ENCODE assay signal across 8 mouse cellular contexts in the genomic region with DNA sequence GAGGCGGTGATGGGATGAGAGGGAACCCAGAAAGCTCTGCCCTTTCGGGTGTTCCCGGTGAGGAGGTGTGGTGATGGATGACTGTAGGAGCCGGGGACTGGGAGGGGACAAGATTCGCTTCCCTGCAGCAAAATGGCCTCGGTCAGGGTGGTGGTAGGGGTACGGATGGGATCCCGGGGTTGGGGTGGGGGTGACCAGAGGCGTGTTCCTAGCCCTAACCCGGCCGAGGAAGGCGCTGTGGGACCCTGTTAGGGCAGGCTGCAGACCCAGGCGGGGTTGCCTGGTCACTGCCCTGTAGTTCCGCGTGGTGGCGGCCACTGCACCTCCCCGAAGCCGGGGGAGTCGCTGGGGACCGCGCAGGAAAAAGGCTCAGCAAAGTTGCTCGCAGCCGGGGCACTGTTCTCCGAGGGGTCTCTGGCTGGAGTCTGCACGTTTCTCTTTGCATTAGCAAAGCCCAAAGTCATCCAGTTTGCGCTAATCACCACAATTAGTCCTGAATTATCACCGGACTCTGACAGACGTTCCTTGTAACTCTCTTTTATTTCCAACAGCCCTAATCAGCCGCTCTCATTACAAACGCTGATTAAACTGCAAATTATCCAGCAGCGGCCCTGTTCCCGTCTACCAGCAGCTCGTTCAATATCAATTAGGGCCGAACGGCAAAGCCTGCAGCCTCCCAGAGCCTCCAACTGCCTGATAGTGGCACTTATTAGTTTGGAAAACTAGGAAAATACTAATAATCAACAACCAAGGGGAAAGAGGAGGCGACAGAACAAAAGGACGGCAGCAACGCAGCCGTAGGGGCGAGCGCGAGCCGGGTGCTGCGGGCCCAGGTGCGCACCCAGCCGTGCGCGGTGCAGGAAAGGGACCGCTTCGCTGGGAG.
DNase-seq lines count a peak whose midpoint lies in the region; ATAC-seq lines count a peak whose summit lies in the region.

No protein-coding gene starts in this region.

- no peaks in the 10 kb centered on the region for H3K9me3 ChIP-seq in embryonic facial prominence, embryonic 14.5 days (ENCODE audit: control insufficient read depth, low read length)
- H3K9me3 ChIP-seq in hindbrain, embryonic 10.5 days: no peaks in the 10 kb centered on the region

- H3K27ac ChIP-seq in embryonic facial prominence, embryonic 14.5 days (replicated peaks; ENCODE audit: low read depth, low read length): no peak overlapping the region
- H3K27ac ChIP-seq in hindbrain, embryonic 10.5 days: peak overlapping the region; percentile 3; the same call in 1 of the 2 replicates

- WGBS in embryonic facial prominence, embryonic 14.5 days: 1% methylated on average over 38 of the region's 50 CpGs
- under 1% methylated on average over 50 of the region's 50 CpGs for WGBS in hindbrain, embryonic 10.5 days

- peaks cover 91% of the 10 kb centered on the region for H3K27me3 ChIP-seq in embryonic facial prominence, embryonic 14.5 days (replicated peaks; ENCODE audit: control insufficient read depth, insufficient read depth, low read length)
- H3K27me3 ChIP-seq in hindbrain, embryonic 10.5 days (ENCODE audit: insufficient read depth, poor library complexity, severe bottlenecking): peaks cover 100% of the 10 kb centered on the region

- H3K36me3 ChIP-seq in embryonic facial prominence, embryonic 14.5 days (ENCODE audit: control insufficient read depth, insufficient read depth, low read length): no peaks in the 10 kb centered on the region
- H3K36me3 ChIP-seq in hindbrain, embryonic 10.5 days: no peaks in the 10 kb centered on the region

- H3K4me1 ChIP-seq in embryonic facial prominence, embryonic 14.5 days (ENCODE audit: control insufficient read depth, insufficient read depth, low read length): peaks cover 6% of the 10 kb centered on the region; the same call in 1 of the 2 replicates
- peaks cover 35% of the 10 kb centered on the region for H3K4me1 ChIP-seq in hindbrain, embryonic 10.5 days (replicated peaks)

- peak overlapping the region; percentile 25 for H3K4me3 ChIP-seq in embryonic facial prominence, embryonic 14.5 days (ENCODE audit: low read depth, low read length)
- H3K4me3 ChIP-seq in hindbrain, embryonic 10.5 days: peak overlapping the region; percentile 36

- no peak overlapping the region for H3K9ac ChIP-seq in embryonic facial prominence, embryonic 14.5 days (ENCODE audit: low read depth, low read length)

- H3K4me2 ChIP-seq in embryonic facial prominence, embryonic 14.5 days (ENCODE audit: low read depth, low read length): peak overlapping the region; percentile 49

- peak; percentile 63; the same call in 1 of the 2 replicates for ATAC-seq in embryonic facial prominence, embryonic 14.5 days (ENCODE audit: low read depth)

- peak; percentile 4 to 7 for DNase-seq in right cerebral cortex, adult 2 months (ENCODE audit: low spot score in 2 of 2)
- no peak for DNase-seq in right cerebral cortex, postnatal 25 days
- no peak for DNase-seq in embryonic facial prominence, embryonic 14.5 days (ENCODE audit: low spot score)
- DNase-seq in hindbrain, embryonic 10.5 days (ENCODE audit: low spot score): peak; percentile 71
- DNase-seq in liver: peak; percentile 16
- DNase-seq in neural tube, embryonic 10.5 days (ENCODE audit: extremely low spot score, low spot score): peak; percentile 74
- DNase-seq in urinary bladder, adult 2 months (ENCODE audit: low spot score): no peak
- DNase-seq in T-cell, adult 2 months (ENCODE audit: low spot score): no peak

Comparison
In these comparisons a context has a peak if more than half of its experiments do, and no peak if none do; other contexts are left out.
1. DNase-seq: peak in right cerebral cortex, adult 2 months (2 of 2), hindbrain, embryonic 10.5 days (single experiment), liver (single experiment) and neural tube, embryonic 10.5 days (single experiment); none in right cerebral cortex, postnatal 25 days (single experiment), embryonic facial prominence, embryonic 14.5 days (single experiment), urinary bladder, adult 2 months (single experiment) and T-cell, adult 2 months (single experiment).